Mouse (Mus musculus) limb, embryonic 13.5 days (tissue): ENCODE measurements at regions not wholly inside any gene's neighbourhood (a gene's known extent, or its start where the extent isn't known, plus 50 kb on each side); places are given as distances from the start of the nearest gene placed in this dataset.
"Not testable (repeated sequence)": the region's sequence is repeated elsewhere in the genome, so short reads cannot be mapped to it uniquely, and the experiment has no call there.

Experiments used
- ATAC-seq: fragments of 200-750 bp; cut with Nextera tagmentation; 2 replicates; pipeline ENCODE4 v1.8.0; 2017; ENCODE audit warnings: low read depth, moderate number of reproducible peaks, moderate TSS enrichment; ENCODE audit not compliant: low FRiP score
- H3K27ac ChIP-seq: fragments of 300-500 bp; sonication (generic); 2 replicates; pipeline ENCODE4 v1.5.1; 2015; ENCODE audit warnings: inconsistent platforms, mild to moderate bottlenecking, moderate library complexity
- H3K27me3 ChIP-seq: fragments of 300-500 bp; sonication (generic); 2 replicates; pipeline ENCODE4 v1.6.1; 2015; ENCODE audit warnings: mild to moderate bottlenecking, inconsistent platforms
- H3K36me3 ChIP-seq: fragments of 300-500 bp; sonication (generic); 2 replicates; pipeline ENCODE4 v1.6.1; 2015; ENCODE audit warnings: inconsistent platforms, mild to moderate bottlenecking, moderate library complexity
- H3K4me1 ChIP-seq: fragments of 300-500 bp; sonication (generic); 2 replicates; pipeline ENCODE4 v1.6.1; 2015; ENCODE audit warnings: inconsistent platforms
- H3K4me2 ChIP-seq: fragments of 300-500 bp; sonication (generic); replicated peaks from 2 replicates; pipeline ENCODE4 v1.6.1; 2015; ENCODE audit warnings: inconsistent platforms, mild to moderate bottlenecking, moderate library complexity
- H3K4me3 ChIP-seq: fragments of 300-500 bp; sonication (generic); 2 replicates; pipeline ENCODE4 v1.5.1; 2015; ENCODE audit warnings: moderate library complexity, mild to moderate bottlenecking, inconsistent platforms
- H3K9ac ChIP-seq: fragments of 300-500 bp; sonication (generic); 2 replicates; pipeline ENCODE4 v1.6.1; 2015; ENCODE audit warnings: mild to moderate bottlenecking, inconsistent platforms
- H3K9me3 ChIP-seq: fragments of 300-500 bp; sonication (generic); 2 replicates; pipeline ENCODE4 v1.6.1; 2016; ENCODE audit warnings: inconsistent platforms
- WGBS: fragments of 180-500 bp; shearing (Covaris S2); methylation state at CpG from one replicate; pipeline ENCODE4 v1.1.7; 2015; 5-methylcytosine and 5-hydroxymethylcytosine counted together

- no peak overlapping the region for H3K4me2 ChIP-seq
- WGBS, result 76% methylated on average over 3 of the region's 3 CpGs
- H3K36me3 ChIP-seq, result no peaks in the 10 kb centered on the region
- no peaks in the 10 kb centered on the region for H3K9me3 ChIP-seq
- H3K4me1 ChIP-seq, result peaks cover 7% of the 10 kb centered on the region
- no peak overlapping the region for H3K27ac ChIP-seq
- no peak for ATAC-seq
- peaks cover 16% of the 10 kb centered on the region for H3K27me3 ChIP-seq
- H3K9ac ChIP-seq, result no peak overlapping the region
- H3K4me3 ChIP-seq, result no peak overlapping the region
Measured at GRCm38 (mm10) chr15:11489116-11489515, 89.7 kb upstream of the Tars start.

DNA sequence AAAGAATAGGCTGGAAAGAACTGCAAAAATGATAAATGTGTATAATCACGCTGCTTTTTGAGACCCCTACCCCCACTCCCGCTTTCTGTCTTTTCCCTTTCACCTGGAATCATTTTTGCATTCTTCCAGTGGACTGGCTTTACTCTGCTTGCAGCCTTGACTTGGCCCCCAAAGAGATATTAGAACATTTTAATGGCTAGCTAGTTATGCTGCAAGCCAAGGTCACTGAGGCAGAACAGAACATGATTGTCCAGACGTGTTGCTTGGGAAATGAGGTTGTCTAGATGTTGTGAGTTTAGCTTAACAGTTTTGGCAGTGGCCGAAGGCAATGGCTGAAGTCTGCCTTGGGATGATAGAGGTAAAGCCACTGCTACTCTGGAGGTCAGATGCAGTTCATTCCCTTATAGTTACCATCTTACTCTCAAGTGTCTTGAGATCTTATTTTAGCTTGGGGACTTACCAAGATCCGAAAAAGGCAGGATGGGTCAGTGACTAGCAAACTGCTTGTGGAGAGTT lies 87.9 kb upstream of the Tars start:
- H3K36me3 ChIP-seq, result no peaks in the 10 kb centered on the region
- H3K4me2 ChIP-seq, result no peak overlapping the region
- H3K9ac ChIP-seq, result no peak overlapping the region
- peaks cover 13% of the 10 kb centered on the region for H3K4me1 ChIP-seq
- ATAC-seq, result peak; percentile 76; the same call in 1 of the 2 replicates
- H3K27me3 ChIP-seq, result peaks cover 18% of the 10 kb centered on the region
- no peaks in the 10 kb centered on the region for H3K9me3 ChIP-seq
- H3K27ac ChIP-seq, result no peak overlapping the region
- no peak overlapping the region for H3K4me3 ChIP-seq
- WGBS, result 52% methylated on average over 5 of the region's 5 CpGs

DNA sequence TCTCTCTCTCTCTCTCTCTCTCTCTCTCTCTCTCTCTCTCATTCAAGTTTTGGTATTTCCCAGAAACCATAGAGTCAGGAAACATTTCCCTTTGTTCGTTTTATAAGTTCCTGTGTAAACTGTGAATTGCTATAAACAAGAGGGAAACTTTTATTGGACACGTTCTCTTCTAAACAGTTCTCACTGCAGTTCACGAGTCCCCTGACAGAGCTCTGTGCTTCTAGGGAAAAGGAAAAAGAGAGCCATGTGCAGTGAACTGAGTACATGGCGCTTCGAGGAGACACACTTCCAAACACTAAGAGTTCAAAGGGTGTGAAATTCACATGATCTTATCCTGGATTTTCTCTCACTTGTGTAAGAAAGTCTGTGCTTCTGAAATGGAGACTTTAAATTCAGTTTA lies 84.5 kb upstream of the Tars start:
- peaks cover 18% of the 10 kb centered on the region for H3K27me3 ChIP-seq
- no peaks in the 10 kb centered on the region for H3K9me3 ChIP-seq
- H3K36me3 ChIP-seq, result no peaks in the 10 kb centered on the region
- no peak overlapping the region for H3K4me2 ChIP-seq
- 21% methylated on average over 5 of the region's 5 CpGs for WGBS
- ATAC-seq, result peak; percentile 62; the same call in 1 of the 2 replicates
- peaks cover 13% of the 10 kb centered on the region for H3K4me1 ChIP-seq
- no peak overlapping the region for H3K9ac ChIP-seq
- no peak overlapping the region for H3K4me3 ChIP-seq
- H3K27ac ChIP-seq, result no peak overlapping the region

DNA sequence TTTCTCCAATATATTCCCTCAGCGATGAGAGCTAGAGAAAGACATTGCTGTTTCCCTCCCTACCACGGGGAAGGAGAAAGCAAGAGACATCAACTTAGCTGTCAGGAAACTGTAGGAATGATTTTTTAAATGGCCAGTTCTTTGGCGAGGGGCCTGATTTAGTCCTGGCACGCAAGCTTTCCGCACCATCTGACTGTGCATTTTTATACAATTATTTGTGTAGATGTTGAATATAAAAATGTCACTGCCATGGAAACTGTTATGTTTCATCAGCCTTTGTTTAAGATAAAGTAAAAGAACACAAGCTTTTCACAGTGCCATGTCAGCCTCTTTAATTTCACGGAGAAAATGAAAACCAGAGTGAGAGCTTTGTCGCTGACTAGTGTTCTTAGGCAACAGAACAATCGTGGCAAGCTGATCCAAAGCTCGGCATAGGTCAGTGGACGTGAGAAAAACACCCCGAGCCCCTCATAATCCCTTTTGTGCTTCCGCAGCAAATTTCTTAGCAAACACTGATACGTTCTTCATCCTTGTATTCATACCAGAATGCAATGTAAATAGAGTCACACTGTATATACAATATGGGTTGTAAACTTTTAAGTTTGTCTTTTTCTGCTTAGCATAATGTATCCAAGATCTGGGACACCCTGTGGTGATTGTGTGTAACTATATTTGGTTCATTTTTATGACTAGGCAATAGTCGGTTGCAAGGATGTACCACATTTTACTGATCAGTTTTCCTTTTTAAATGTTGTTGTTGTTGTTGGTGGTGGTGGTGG lies 79.9 kb upstream of the Tars start:
- no peak overlapping the region for H3K9ac ChIP-seq
- no peaks in the 10 kb centered on the region for H3K9me3 ChIP-seq
- H3K27ac ChIP-seq, result no peak overlapping the region
- H3K4me2 ChIP-seq, result no peak overlapping the region
- no peak for ATAC-seq
- no peaks in the 10 kb centered on the region for H3K36me3 ChIP-seq
- peaks cover 8% of the 10 kb centered on the region; the same call in 1 of the 2 replicates for H3K4me1 ChIP-seq
- H3K27me3 ChIP-seq, result peaks cover 17% of the 10 kb centered on the region
- 74% methylated on average over 14 of the region's 14 CpGs for WGBS
- H3K4me3 ChIP-seq, result no peak overlapping the region

DNA sequence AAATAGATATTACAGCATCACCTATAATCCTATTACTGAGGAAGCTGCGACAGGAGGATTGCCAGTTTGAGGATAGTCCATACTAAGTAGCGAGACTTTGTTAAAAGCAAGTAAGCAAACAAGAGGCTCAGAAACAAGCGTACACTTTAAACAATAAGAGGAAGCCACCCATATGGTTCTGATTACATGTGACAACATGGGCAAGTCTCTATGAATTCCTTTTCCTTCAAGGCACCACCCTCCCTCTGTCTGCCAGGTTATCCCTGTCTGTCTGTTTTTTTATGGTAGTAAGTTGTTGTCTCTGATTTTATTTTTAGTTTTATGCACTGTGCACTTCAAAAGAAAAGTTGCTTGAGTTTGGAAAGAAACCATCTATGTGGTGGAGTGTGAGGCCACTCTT lies 76.8 kb upstream of the Tars start:
- H3K4me2 ChIP-seq, result no peak overlapping the region
- H3K9ac ChIP-seq, result no peak overlapping the region
- H3K27ac ChIP-seq, result no peak overlapping the region
- H3K9me3 ChIP-seq, result no peaks in the 10 kb centered on the region
- H3K36me3 ChIP-seq, result no peaks in the 10 kb centered on the region
- H3K27me3 ChIP-seq, result peaks cover 16% of the 10 kb centered on the region; the same call in 1 of the 2 replicates
- H3K4me1 ChIP-seq, result no peaks in the 10 kb centered on the region
- H3K4me3 ChIP-seq, result no peak overlapping the region
- ATAC-seq, result no peak
- 69% methylated on average over 3 of the region's 3 CpGs for WGBS

- H3K4me1 ChIP-seq, result 0 out of 2 replicates have a peak, but pooled peaks cover 4% of the 10 kb centered on the region
- ATAC-seq, result no peak
- H3K4me2 ChIP-seq, result no peak overlapping the region
- H3K36me3 ChIP-seq, result no peaks in the 10 kb centered on the region
- no peak overlapping the region for H3K4me3 ChIP-seq
- H3K9me3 ChIP-seq, result no peaks in the 10 kb centered on the region
- peaks cover 30% of the 10 kb centered on the region for H3K27me3 ChIP-seq
- 79% methylated on average over 2 of the region's 2 CpGs for WGBS
- no peak overlapping the region for H3K27ac ChIP-seq
- no peak overlapping the region for H3K9ac ChIP-seq
Measured at GRCm38 (mm10) chr15:11463341-11463740, 63.9 kb upstream of the Tars start.

- not testable (repeated sequence) for ATAC-seq
Measured at GRCm38 (mm10) chr15:11461575-11461974, 62.1 kb upstream of the Tars start.

GRCm38 (mm10) chr15:11459306-11459705 lies 59.8 kb upstream of the Tars start:
- Histone ChIP-seq H3K9me3 (no peaks in the 10 kb centered on the region), H3K27me3 (peaks cover 20% of the 10 kb centered on the region), H3K4me1 (peaks cover 40% of the 10 kb centered on the region), H3K4me3 (no peak overlapping the region), H3K9ac (no peak overlapping the region), H3K4me2 (no peak overlapping the region), H3K27ac (no peak overlapping the region), H3K36me3 (no peaks in the 10 kb centered on the region)
- WGBS, result 81% methylated on average over 2 of the region's 2 CpGs
- no peak for ATAC-seq

More at GRCm38 (mm10) chr15:11461575-11461974, 62.1 kb upstream of the Tars start:
- H3K9ac ChIP-seq, H3K36me3 ChIP-seq, H3K27ac ChIP-seq, H3K9me3 ChIP-seq, H3K4me2 ChIP-seq, H3K4me3 ChIP-seq: not testable (repeated sequence)
- WGBS, result 74% methylated on average over 2 of the region's 2 CpGs
- H3K27me3 ChIP-seq, result peaks cover 27% of the 10 kb centered on the region
- H3K4me1 ChIP-seq, result peaks cover 19% of the 10 kb centered on the region

GRCm38 (mm10) chr15:11457278-11457677 lies 57.8 kb upstream of the Tars start:
- H3K4me3 ChIP-seq, result no peak overlapping the region

GRCm38 (mm10) chr15:11455982-11456381 lies 56.5 kb upstream of the Tars start:
- 22% methylated on average over 6 of the region's 6 CpGs for WGBS
- H3K4me1 ChIP-seq, result peaks cover 43% of the 10 kb centered on the region
- no peak overlapping the region; the same call in 1 of the 2 replicates for H3K27ac ChIP-seq
- no peak overlapping the region for H3K9ac ChIP-seq
- no peak overlapping the region for H3K4me3 ChIP-seq
- peaks cover 25% of the 10 kb centered on the region for H3K27me3 ChIP-seq
- no peaks in the 10 kb centered on the region for H3K9me3 ChIP-seq
- H3K36me3 ChIP-seq, result no peaks in the 10 kb centered on the region
- ATAC-seq, result 0 out of 2 replicates have a peak, but pooled peaks have one; percentile 29
- peak overlapping the region; percentile 30; the same call in 1 of the 2 replicates for H3K4me2 ChIP-seq

More at GRCm38 (mm10) chr15:11457278-11457677, 57.8 kb upstream of the Tars start:
- H3K27me3 ChIP-seq, result peaks cover 25% of the 10 kb centered on the region
- H3K27ac ChIP-seq, result no peak overlapping the region
- H3K4me1 ChIP-seq, result peaks cover 43% of the 10 kb centered on the region
- no peaks in the 10 kb centered on the region for H3K9me3 ChIP-seq
- 72% methylated on average over 8 of the region's 8 CpGs for WGBS
- no peak overlapping the region for H3K4me2 ChIP-seq
- no peak for ATAC-seq
- no peaks in the 10 kb centered on the region for H3K36me3 ChIP-seq
- H3K9ac ChIP-seq, result no peak overlapping the region

- Histone ChIP-seq H3K27ac (peak overlapping the region; percentile 80; the same call in 1 of the 2 replicates), H3K9ac (no peak overlapping the region), H3K36me3 (no peaks in the 10 kb centered on the region), H3K4me3 (no peak overlapping the region), H3K4me2 (peak overlapping the region; percentile 30; the same call in 1 of the 2 replicates), H3K9me3 (no peaks in the 10 kb centered on the region), H3K4me1 (peaks cover 43% of the 10 kb centered on the region), H3K27me3 (peaks cover 20% of the 10 kb centered on the region)
- 16% methylated on average over 11 of the region's 11 CpGs for WGBS
- peak; percentile 92 for ATAC-seq
Measured at GRCm38 (mm10) chr15:11455366-11455785, 55.9 kb upstream of the Tars start.

DNA sequence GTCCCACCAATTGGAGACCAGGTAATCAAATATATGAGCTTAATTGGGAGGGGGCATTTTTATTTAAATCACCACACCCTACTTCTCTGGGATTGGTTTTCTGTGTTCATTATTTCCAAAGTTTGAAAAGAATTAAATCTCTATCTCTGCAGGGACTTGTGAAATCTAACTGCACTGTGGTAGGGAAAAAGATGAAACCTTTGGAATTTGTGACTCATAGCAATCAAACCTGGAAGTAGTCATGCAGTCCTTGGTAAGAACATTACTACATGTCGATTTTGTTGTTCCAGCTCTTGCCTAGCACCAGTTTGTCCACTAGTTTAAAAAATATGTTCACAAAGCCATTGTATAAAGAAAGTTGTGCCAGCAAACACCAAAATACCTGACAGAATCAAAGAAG lies 54.5 kb upstream of the Tars start:
- H3K27ac ChIP-seq, result peak overlapping the region; percentile 80
- H3K9ac ChIP-seq, result no peak overlapping the region
- H3K4me2 ChIP-seq, result no peak overlapping the region
- H3K4me1 ChIP-seq, result peaks cover 43% of the 10 kb centered on the region
- 0 out of 2 replicates have a peak, but pooled peaks cover 12% of the 10 kb centered on the region for H3K27me3 ChIP-seq
- no peak overlapping the region for H3K4me3 ChIP-seq
- ATAC-seq, result no peak
- 84% methylated on average over 1 of the region's 1 CpGs for WGBS
- H3K36me3 ChIP-seq, result no peaks in the 10 kb centered on the region
- H3K9me3 ChIP-seq, result no peaks in the 10 kb centered on the region
